Mouse (Mus musculus) macrophage (primary cell): ENCODE results near the gene Tssk2. TPM values are rescaled to one million over a fixed set of nuclear protein-coding genes. Genes with fewer than 3 reads are reported as not detected.

Source experiments
- H3K27ac ChIP-seq: fragments of 350-480 bp; formaldehyde crosslinking; 2 replicates; pipeline ENCODE4 v1.9.0; 2021
- H3K36me3 ChIP-seq: fragments of 350-480 bp; formaldehyde crosslinking; 2 replicates; pipeline ENCODE4 v1.9.0; 2021; ENCODE audit errors: inconsistent target
- H3K4me3 ChIP-seq: fragments of 350-480 bp; formaldehyde crosslinking; 2 replicates; pipeline ENCODE4 v1.9.0; 2021; ENCODE audit errors: inconsistent target
- H3K79me2 ChIP-seq: fragments of 350-480 bp; formaldehyde crosslinking; 2 replicates; pipeline ENCODE4 v1.9.0; 2021; ENCODE audit errors: inconsistent target
- WGBS: methylation state at CpG from one replicate; pipeline ENCODE4 v1.1.7; 2026; ENCODE audit warnings: inconsistent platforms; ENCODE audit not compliant: missing documents; 5-methylcytosine and 5-hydroxymethylcytosine counted together
- polyA plus RNA-seq: library from polyadenylated mRNA; stranded (reverse); fragments of 250-400 nt; gene quantifications from 3 replicates; pipeline ENCODE4 v1.2.4, GENCODE M21; 2018; ENCODE audit warnings: inconsistent platforms

Gene Tssk2
- polyA plus RNA-seq, 1 experiment from 2014 or later, result not detected

GRCm38 (mm10) chr16:17884116-17884515 lies 14.3 kb upstream of the Tssk2 start:
- H3K27ac ChIP-seq, result no peak overlapping the region
- no peaks in the 10 kb centered on the region for H3K36me3 ChIP-seq
- H3K79me2 ChIP-seq, result peaks cover 100% of the 10 kb centered on the region
- no peak overlapping the region for H3K4me3 ChIP-seq
- 96% methylated on average over 6 of the region's 6 CpGs for WGBS

- WGBS, result 87% methylated on average over 5 of the region's 6 CpGs
These were observed 8.6 kb upstream of the Tssk2 start for GRCm38 (mm10) chr16:17889689-17890341.

GRCm38 (mm10) chr16:17890342-17890727 lies 8.1 kb upstream of the Tssk2 start:
- Histone ChIP-seq H3K36me3 (no peaks in the 10 kb centered on the region), H3K4me3 (peak overlapping the region; percentile 55), H3K27ac (no peak overlapping the region), H3K79me2 (peaks cover 57% of the 10 kb centered on the region)
- 82% methylated on average over 2 of the region's 2 CpGs for WGBS

More at GRCm38 (mm10) chr16:17889689-17890341, 8.6 kb upstream of the Tssk2 start:
- no peak overlapping the region for H3K4me3 ChIP-seq
- H3K36me3 ChIP-seq, result no peaks in the 10 kb centered on the region
- H3K27ac ChIP-seq, result no peak overlapping the region
- peaks cover 62% of the 10 kb centered on the region for H3K79me2 ChIP-seq

- no peaks in the 10 kb centered on the region for H3K36me3 ChIP-seq
- H3K4me3 ChIP-seq, result peak overlapping the region; percentile 55
- 0% methylated on average over 40 of the region's 44 CpGs for WGBS
- peaks cover 50% of the 10 kb centered on the region for H3K79me2 ChIP-seq
- H3K27ac ChIP-seq, result no peak overlapping the region
These were observed 7.4 kb upstream of the Tssk2 start for GRCm38 (mm10) chr16:17890917-17891566.

GRCm38 (mm10) chr16:17891567-17891959 lies 6.9 kb upstream of the Tssk2 start, which contains the start of gene Gm20518:
Gene Gm20518 (minus strand): TSS chr16:17891671.
- H3K27ac ChIP-seq, result no peak within 1 kb of the TSS
- peak within 1 kb of the TSS; percentile 55 for H3K4me3 ChIP-seq
- no peaks in the 10 kb centered on the region for H3K36me3 ChIP-seq
- WGBS, result under 1% methylated on average over 23 of the region's 38 CpGs
- peaks cover 45% of the 10 kb centered on the region for H3K79me2 ChIP-seq

GRCm38 (mm10) chr16:17892606-17893005 lies 5.8 kb upstream of the Tssk2 start:
- Histone ChIP-seq H3K36me3 (no peaks in the 10 kb centered on the region), H3K27ac (no peak overlapping the region), H3K79me2 (peaks cover 34% of the 10 kb centered on the region), H3K4me3 (no peak overlapping the region)
- WGBS, result 52% methylated on average over 3 of the region's 3 CpGs

- peaks cover 21% of the 10 kb centered on the region for H3K79me2 ChIP-seq
- H3K36me3 ChIP-seq, result no peaks in the 10 kb centered on the region
- H3K27ac ChIP-seq, result no peak within 1 kb of the TSS
- WGBS, result 93% methylated on average over 2 of the region's 2 CpGs
- H3K4me3 ChIP-seq, result no peak within 1 kb of the TSS
These were observed 4.5 kb upstream of the Tssk2 start, which contains the start of gene Tssk1 for GRCm38 (mm10) chr16:17893923-17894322. Gene Tssk1 (plus strand): TSS chr16:17894223.

GRCm38 (mm10) chr16:17896091-17896490 lies 2.3 kb upstream of the Tssk2 start:
- Histone ChIP-seq H3K27ac (no peak overlapping the region), H3K79me2 (peaks cover under 1% of the 10 kb centered on the region; the same call in 1 of the 2 replicates), H3K4me3 (no peak overlapping the region), H3K36me3 (peaks cover 9% of the 10 kb centered on the region)

- H3K27ac ChIP-seq, result peak within 1 kb of the TSS; percentile 22; the same call in 1 of the 2 replicates
- H3K36me3 ChIP-seq, result peaks cover 33% of the 10 kb centered on the region
- WGBS, result under 1% methylated on average over 35 of the region's 35 CpGs
- H3K79me2 ChIP-seq, result peaks cover 14% of the 10 kb centered on the region
- peak within 1 kb of the TSS; percentile 86 for H3K4me3 ChIP-seq
These were observed 12.7 kb downstream of the Tssk2 start, which contains the start of gene Ess2 for GRCm38 (mm10) chr16:17911052-17911595. Gene Ess2 (minus strand): TSS chr16:17911348.

GRCm38 (mm10) chr16:17914307-17915249 lies 16.1 kb downstream of the Tssk2 start, which contains the start of gene Gsc2:
Gene Gsc2 (minus strand): TSS chr16:17915059.
- no peaks in the 10 kb centered on the region for H3K36me3 ChIP-seq
- 2% methylated on average over 97 of the region's 106 CpGs for WGBS
- H3K79me2 ChIP-seq, result peaks cover 14% of the 10 kb centered on the region
- no peak within 1 kb of the TSS for H3K4me3 ChIP-seq
- no peak within 1 kb of the TSS for H3K27ac ChIP-seq

- Histone ChIP-seq H3K79me2 (peaks cover 7% of the 10 kb centered on the region; the same call in 1 of the 2 replicates), H3K36me3 (0 out of 2 replicates have a peak, but pooled peaks cover 4% of the 10 kb centered on the region), H3K4me3 (no peak overlapping the region), H3K27ac (no peak overlapping the region)
- WGBS, result 89% methylated on average over 20 of the region's 20 CpGs
These were observed 22.1 kb downstream of the Tssk2 start for GRCm38 (mm10) chr16:17920586-17920985.

- Histone ChIP-seq H3K27ac (peak overlapping the region; percentile 83), H3K4me3 (peak overlapping the region; percentile 95), H3K79me2 (peaks cover 7% of the 10 kb centered on the region; the same call in 1 of the 2 replicates), H3K36me3 (0 out of 2 replicates have a peak, but pooled peaks cover 5% of the 10 kb centered on the region)
- under 1% methylated on average over 47 of the region's 47 CpGs for WGBS
These were observed 23.1 kb downstream of the Tssk2 start for GRCm38 (mm10) chr16:17921325-17922162.

- Histone ChIP-seq H3K4me3 (peak overlapping the region; percentile 95), H3K79me2 (peaks cover 7% of the 10 kb centered on the region; the same call in 1 of the 2 replicates), H3K27ac (peak overlapping the region; percentile 83), H3K36me3 (0 out of 2 replicates have a peak, but pooled peaks cover 5% of the 10 kb centered on the region)
- 0% methylated on average over 14 of the region's 14 CpGs for WGBS
These were observed 23.7 kb downstream of the Tssk2 start for GRCm38 (mm10) chr16:17922163-17922538.
